Mouse (Mus musculus): ENCODE measurements around the gene Bmp7.

The Bmp7 gene

DNA sequence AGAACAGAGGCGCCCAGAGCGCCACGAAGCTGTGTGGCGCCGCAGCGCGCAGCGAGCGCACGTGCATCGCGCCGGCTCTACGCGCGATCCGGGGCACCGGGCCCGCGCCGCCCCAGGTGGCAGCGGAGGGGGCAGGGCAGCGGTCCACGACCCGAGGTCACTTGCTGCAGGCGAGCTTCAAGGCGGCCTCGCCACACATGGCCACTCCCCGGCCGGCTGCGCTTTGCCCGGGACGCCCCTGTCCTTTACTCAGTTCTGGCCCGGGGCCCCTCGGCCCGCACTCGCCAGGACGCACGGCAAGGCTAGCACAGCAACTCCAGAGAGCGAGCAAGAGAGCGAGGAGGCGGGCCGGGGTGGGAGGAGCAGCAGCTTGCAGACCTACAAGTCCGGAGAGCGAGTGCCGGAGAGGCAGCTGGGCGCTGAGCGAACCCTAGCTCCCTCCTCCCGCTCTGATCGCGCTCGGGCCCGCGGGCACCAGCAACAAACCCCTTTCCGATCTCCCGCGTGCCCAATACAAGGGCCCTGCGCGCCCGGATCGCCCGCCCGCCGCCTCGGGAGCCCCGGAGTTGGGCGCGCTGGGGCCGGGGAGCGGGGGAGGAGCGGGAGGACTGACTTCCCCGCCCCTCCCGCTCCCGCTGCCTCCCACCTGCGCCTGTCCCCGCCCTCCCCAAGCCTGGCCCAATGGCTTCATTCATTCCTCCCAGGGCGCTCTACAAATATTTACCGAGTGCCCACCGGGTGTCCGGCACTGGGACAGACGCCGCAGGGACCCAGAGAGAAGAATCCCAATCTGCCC, at the start of gene Bmp7:
Gene Bmp7, minus strand, starts transcription at position 319 of the 796 bp plus-strand sequence.
- in situ Hi-C loops (cut with MboI; ENCODE audit: low pct_unique_long_range_greater_than_20kb in 1 of 2, low sequenced_read_pairs in 2 of 2, unreplicated experiment in 1 of 2): loop anchor here in 1 of 2 experiments (10.0 kb wide), 1 partner anchor 105 kb away; no protein-coding TSS in a partner anchor

DNA sequence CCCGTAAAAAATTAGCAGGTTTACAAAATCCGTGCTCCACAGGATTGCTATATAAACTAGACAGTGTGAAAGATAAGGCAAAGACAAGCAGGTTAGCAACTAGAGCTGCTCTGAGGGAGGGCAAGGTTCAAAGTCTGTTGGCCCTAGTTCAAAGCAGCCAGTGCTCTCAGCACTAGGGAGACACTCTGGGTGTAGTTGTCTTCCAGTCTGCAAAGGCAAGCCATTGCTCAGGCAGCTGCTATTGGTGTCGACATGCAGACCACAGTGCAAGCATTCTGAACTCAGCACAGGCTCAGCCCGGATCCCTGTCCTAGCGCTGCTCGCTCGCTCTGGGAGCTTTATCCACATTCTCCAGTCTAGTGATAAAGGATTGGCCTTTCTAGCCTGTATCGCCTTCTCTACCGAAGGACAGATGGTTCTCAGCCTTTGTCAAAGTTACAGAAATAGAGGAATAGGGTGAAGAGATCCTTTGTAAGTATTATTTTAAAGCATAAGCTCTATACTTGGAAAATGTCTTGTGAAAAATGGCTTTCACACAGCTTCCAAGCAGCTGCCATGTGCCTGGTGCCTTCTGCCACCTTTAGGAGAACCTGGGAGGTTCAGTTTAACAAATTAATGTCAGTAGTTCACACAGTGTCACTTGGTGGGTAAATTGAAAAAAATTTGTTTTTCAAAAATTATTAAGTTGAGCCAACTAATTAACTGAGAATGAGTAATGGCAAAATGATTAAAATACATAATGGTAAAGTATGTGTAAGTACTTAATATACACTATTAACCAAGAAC, 42.8 kb upstream of the Bmp7 start:
- in situ Hi-C loops (cut with MboI; ENCODE audit: low pct_unique_long_range_greater_than_20kb in 1 of 2, low sequenced_read_pairs in 2 of 2, unreplicated experiment in 1 of 2): loop anchor here in 1 of 2 experiments (25.0 kb wide), 1 partner anchor 496 kb away; no protein-coding TSS in a partner anchor

DNA sequence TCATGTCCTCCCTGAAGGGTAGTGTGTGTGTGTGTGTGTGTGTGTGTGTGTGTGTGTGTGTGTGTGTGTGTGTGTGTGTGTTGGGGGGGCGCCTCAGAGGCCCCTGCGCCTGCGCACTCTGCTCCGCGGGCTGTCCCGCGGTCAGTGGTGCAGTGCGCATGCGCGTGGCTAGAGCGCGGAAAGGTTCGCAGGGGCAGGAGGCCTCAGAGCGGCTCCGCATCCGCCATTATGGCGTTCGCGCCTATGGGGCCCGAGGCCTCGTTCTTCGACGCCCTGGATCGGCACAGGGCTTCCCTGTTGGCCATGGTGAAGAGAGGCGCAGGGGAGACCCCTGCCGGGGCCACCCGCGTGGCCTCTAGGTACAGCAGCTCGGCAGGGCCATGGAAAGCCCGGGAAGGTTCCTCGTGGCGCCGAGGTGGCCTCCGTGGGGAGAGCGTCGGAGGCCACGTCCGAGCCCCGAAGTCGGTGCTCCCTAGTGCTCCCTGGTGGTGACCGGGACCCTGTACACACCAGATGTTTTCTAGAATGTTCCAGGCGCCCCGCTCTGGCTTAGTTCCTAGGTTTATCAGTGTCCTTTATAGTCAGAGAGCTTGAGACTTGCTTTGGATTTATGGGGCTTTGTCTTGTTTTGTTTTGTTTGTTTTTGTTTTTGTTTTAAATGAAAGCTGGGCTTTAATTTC, 39.7 kb upstream of the Bmp7 start:
- in situ Hi-C loops (cut with MboI; ENCODE audit: low pct_unique_long_range_greater_than_20kb in 1 of 2, low sequenced_read_pairs in 2 of 2, unreplicated experiment in 1 of 2): loop anchor here in 1 of 2 experiments (25.0 kb wide), 1 partner anchor 493 kb away; no protein-coding TSS in a partner anchor

GRCm38 (mm10) chr2:172978131-172978633, 38.1 kb upstream of the Bmp7 start:
- in situ Hi-C loops (cut with MboI; ENCODE audit: low pct_unique_long_range_greater_than_20kb in 1 of 2, low sequenced_read_pairs in 2 of 2, unreplicated experiment in 1 of 2): loop anchor here in 1 of 2 experiments (25.0 kb wide), 1 partner anchor 491 kb away; no protein-coding TSS in a partner anchor

- in situ Hi-C loops (cut with MboI; ENCODE audit: low pct_unique_long_range_greater_than_20kb in 1 of 2, low sequenced_read_pairs in 2 of 2, unreplicated experiment in 1 of 2): loop anchor here in 1 of 2 experiments (25.0 kb wide), 1 partner anchor 490 kb away; no protein-coding TSS in a partner anchor
Measured at GRCm38 (mm10) chr2:172977409-172978130, 37.4 kb upstream of the Bmp7 start, which contains the start of gene Spo11. Gene Spo11, plus strand, starts transcription at chr2:172977700.

DNA sequence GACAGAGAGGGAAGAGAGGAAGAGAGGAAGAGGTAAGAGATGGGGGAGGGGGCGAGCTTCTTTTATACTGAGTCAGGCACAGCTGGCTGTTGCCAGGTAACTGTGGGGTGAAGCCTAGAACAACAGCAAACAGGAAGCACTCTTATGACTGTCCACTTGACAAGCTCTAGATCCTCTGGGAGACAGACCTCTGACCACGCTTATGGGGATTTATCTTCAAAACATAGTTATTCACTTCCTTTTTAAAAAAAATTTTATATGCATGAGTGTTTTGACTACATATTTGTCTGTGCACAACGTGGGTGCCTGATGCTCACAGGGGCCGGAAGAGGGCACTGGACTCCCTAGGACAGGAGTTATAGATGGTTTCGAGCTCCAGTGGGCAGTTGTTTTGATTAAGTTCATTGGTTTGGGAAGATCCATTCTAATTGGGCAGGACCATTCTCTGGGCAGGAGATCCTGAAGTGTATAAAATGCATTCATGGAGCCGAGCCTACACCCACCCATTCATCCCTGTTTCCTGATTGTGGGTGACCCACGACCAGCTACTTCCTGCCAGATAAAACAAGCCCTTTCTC, 36.6 kb upstream of the Bmp7 start:
- in situ Hi-C loops (cut with MboI; ENCODE audit: low pct_unique_long_range_greater_than_20kb in 1 of 2, low sequenced_read_pairs in 2 of 2, unreplicated experiment in 1 of 2): loop anchor here in 1 of 2 experiments (25.0 kb wide), 1 partner anchor 489 kb away; no protein-coding TSS in a partner anchor

GRCm38 (mm10) chr2:172975159-172975558, 35.0 kb upstream of the Bmp7 start:
- in situ Hi-C loops (cut with MboI; ENCODE audit: low pct_unique_long_range_greater_than_20kb in 1 of 2, low sequenced_read_pairs in 2 of 2, unreplicated experiment in 1 of 2): loop anchor here in 1 of 2 experiments (25.0 kb wide), 1 partner anchor 488 kb away; no protein-coding TSS in a partner anchor

DNA sequence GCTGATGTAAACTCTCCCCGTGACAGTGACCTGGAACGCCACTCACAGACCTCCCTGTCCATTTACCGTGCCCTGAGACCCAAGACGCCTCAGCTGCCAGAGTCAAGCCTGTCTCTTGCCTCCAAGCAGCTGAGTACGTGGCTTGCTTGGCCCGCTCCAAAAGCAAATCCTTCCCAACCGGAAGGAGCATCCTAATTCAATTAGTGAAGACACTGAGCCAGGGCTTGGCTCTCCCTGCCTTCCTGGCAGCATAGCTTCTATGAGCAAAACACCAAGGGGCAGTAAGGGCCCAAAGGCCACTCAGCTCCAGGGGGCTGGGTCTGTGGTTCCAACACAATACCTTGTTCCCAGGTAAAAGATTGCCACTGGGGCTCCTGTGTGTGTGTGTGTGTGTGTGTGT, 34.6 kb upstream of the Bmp7 start:
- in situ Hi-C loops (cut with MboI; ENCODE audit: low pct_unique_long_range_greater_than_20kb in 1 of 2, low sequenced_read_pairs in 2 of 2, unreplicated experiment in 1 of 2): loop anchor here in 1 of 2 experiments (25.0 kb wide), 1 partner anchor 487 kb away; no protein-coding TSS in a partner anchor

DNA sequence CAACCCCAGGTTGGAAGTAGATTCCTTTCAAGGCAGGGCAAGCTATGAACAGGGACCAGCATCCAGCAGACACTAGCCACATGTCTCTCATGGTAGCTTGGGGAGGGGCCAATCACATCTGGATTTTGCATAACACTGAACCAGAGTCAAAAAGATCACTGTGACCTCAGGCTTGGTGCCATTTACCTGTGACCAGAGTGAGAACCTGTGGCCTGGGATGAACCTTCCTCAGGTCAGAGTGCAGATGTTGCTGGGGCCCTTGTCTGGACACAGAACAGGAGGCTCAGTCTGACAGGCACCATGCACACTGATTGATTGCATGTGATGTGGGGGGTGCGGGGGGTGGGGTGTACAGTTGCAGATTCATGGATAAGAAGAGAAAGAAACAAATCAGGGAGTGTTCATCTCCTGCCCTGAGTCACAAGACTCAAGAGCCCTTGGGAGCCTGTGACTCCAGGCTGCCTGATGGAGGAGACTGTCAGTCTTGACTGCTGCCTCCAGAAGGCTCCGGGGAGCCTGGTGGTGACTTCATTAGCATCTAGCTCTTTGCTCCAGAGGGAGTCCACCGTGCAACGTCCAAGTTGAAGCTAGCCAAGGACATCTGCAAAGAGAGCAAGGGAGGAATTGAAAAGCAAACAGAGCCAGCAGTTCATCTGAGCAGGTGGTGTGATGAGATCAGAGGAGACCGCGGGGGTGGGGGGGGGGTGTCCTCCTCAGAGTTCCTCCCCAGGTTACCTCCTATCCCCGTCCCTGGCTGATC, 33.9 kb upstream of the Bmp7 start:
- in situ Hi-C loops (cut with MboI; ENCODE audit: low pct_unique_long_range_greater_than_20kb in 1 of 2, low sequenced_read_pairs in 2 of 2, unreplicated experiment in 1 of 2): no loop called here

GRCm38 (mm10) chr2:172971865-172972264, 31.7 kb upstream of the Bmp7 start:
- in situ Hi-C loops (cut with MboI; ENCODE audit: low pct_unique_long_range_greater_than_20kb in 1 of 2, low sequenced_read_pairs in 2 of 2, unreplicated experiment in 1 of 2): no loop called here

DNA sequence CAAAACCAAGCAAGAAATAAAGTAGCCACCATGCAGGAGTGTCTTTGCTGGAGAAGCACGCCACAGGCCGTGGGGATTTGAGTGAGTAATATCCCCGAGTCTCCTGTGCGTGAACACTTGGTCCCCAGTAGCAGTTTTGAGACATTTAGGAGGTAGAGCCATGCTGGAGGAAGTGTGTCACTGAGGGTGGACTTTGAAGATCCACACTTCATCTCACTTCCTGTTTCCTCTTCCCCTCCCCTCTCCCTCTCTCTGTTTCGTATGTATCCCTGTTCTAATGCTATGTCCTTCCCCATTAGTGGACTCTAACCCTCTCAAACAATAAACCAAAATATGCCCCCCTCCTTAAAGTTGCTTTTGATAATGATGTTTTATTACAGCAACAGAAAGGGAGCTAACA, 26.4 kb upstream of the Bmp7 start:
- in situ Hi-C loops (cut with MboI; ENCODE audit: low pct_unique_long_range_greater_than_20kb in 1 of 2, low sequenced_read_pairs in 2 of 2, unreplicated experiment in 1 of 2): no loop called here

DNA sequence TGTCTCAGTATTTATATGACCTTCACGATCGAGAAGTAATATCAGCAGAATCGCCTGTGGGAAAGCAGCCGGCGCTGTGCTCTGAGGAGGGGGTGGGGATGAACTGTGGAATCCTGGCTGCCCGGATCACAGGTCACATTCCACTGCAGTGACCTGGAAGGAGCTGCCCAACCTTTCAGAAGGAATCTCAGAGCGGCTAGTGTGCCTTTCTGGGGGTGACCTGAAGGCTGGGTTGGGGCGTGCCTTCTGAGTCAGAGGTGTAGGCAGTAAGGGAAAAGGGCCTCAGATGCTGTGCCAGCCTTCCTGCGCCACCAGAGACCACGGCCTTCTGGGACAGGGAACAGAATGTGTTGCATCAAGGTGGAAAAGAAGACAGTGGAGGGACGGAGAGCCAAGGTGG, 25.1 kb upstream of the Bmp7 start:
- in situ Hi-C loops (cut with MboI; ENCODE audit: low pct_unique_long_range_greater_than_20kb in 1 of 2, low sequenced_read_pairs in 2 of 2, unreplicated experiment in 1 of 2): no loop called here

- in situ Hi-C loops (cut with MboI; ENCODE audit: low pct_unique_long_range_greater_than_20kb in 1 of 2, low sequenced_read_pairs in 2 of 2, unreplicated experiment in 1 of 2): no loop called here
Measured at GRCm38 (mm10) chr2:172961211-172961610, 21.1 kb upstream of the Bmp7 start.

- in situ Hi-C loops (cut with MboI; ENCODE audit: low pct_unique_long_range_greater_than_20kb in 1 of 2, low sequenced_read_pairs in 2 of 2, unreplicated experiment in 1 of 2): no loop called here
Measured at GRCm38 (mm10) chr2:172960350-172960749, 20.2 kb upstream of the Bmp7 start.

GRCm38 (mm10) chr2:172959006-172959768, 19.1 kb upstream of the Bmp7 start:
- in situ Hi-C loops (cut with MboI; ENCODE audit: low pct_unique_long_range_greater_than_20kb in 1 of 2, low sequenced_read_pairs in 2 of 2, unreplicated experiment in 1 of 2): no loop called here

DNA sequence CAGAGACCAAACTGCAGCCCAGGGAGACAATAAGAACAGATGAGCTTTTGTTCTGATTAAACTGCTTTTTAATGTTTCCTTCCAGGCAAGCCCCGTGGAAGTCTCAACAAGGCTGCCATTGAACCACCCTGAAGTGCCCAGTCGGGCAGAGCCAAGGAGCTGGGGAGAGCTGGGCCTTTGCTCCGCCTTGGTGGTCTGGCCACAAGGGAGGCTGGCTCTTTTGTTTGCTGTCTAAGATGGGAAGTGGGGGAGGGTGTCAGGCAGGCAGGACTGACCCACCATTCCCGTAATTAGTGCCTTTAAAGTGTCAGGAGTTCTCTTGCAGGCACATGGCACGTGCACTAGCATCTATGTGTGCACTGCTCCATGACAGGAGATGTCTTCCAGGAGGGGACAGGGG, 18.5 kb upstream of the Bmp7 start:
- in situ Hi-C loops (cut with MboI; ENCODE audit: low pct_unique_long_range_greater_than_20kb in 1 of 2, low sequenced_read_pairs in 2 of 2, unreplicated experiment in 1 of 2): no loop called here
